Mouse (Mus musculus): ENCODE measurements around the gene Iffo2.

DNA sequence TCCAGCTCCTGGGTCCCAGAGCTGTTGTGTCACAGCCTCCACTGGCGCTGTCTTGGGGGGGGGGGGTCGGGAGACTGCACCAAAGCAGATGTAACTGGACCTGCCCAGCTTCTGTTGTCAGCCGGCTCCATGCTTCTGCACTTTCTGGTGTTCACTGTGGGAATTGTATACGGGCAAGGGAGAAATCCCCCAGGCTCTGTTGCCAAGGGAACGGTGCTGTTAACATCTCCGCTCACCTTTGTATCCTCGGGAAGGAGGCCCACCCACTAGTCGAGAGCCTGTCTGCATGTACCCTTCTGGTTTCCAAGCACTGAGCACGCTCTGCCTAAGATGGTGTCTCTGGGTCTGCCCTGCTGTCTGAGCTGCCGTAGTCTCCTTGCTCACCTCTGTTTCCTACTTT, 43.3 kb upstream of the Iffo2 start:
- no peak for TF ChIP-seq RCOR1 (IDR thresholded peaks at IDR 0.05; ENCODE audit: low read depth, low read length)
- TF ChIP-seq TCF12 (IDR thresholded peaks at IDR 0.05; ENCODE audit: low read depth, low read length), result no peak
- TF ChIP-seq MYC (IDR thresholded peaks at IDR 0.05; ENCODE audit: low read depth, low read length), result no peak
- TF ChIP-seq CHD2 (IDR thresholded peaks at IDR 0.05; ENCODE audit: low read length), result no peak
- no peak for TF ChIP-seq NELFE (IDR thresholded peaks at IDR 0.05; ENCODE audit: low read depth, low read length)
